Mouse (Mus musculus): Measurements from ENCODE around the gene Sod3. TPM values are rescaled to one million over a fixed set of nuclear protein-coding genes. Genes with fewer than 3 reads are reported as not detected.

Sod3 gene
- polyA plus RNA-seq, 1 experiment, result 19.6 TPM

GRCm38 (mm10) chr5:52350451-52350850 is 13.1 kb upstream of the Sod3 start:
- no peak overlapping the region for H3K27ac ChIP-seq (ENCODE audit: insufficient read depth, low read depth, low read length)
- peaks cover 3% of the 10 kb centered on the region; the same call in 1 of the 2 replicates for H3K4me1 ChIP-seq (ENCODE audit: control insufficient read depth, insufficient read depth, insufficient read length, low read length)
- no peaks in the 10 kb centered on the region for H3K36me3 ChIP-seq (ENCODE audit: control insufficient read depth, insufficient read depth, low read length)
- H3K4me3 ChIP-seq (ENCODE audit: low read depth, low read length), result no peak overlapping the region
- WGBS, result 70% methylated on average over 2 of the region's 2 CpGs
- H3K27me3 ChIP-seq (ENCODE audit: control insufficient read depth, insufficient read depth, low read length), result no peaks in the 10 kb centered on the region
- no peak for TF ChIP-seq POLR2A (IDR thresholded peaks at IDR 0.05; ENCODE audit: low read depth, low read length)
- no peak for TF ChIP-seq CTCF (IDR thresholded peaks at IDR 0.05; ENCODE audit: extremely low read depth, insufficient read length, insufficient replicate concordance, low read depth, low read length)

DNA sequence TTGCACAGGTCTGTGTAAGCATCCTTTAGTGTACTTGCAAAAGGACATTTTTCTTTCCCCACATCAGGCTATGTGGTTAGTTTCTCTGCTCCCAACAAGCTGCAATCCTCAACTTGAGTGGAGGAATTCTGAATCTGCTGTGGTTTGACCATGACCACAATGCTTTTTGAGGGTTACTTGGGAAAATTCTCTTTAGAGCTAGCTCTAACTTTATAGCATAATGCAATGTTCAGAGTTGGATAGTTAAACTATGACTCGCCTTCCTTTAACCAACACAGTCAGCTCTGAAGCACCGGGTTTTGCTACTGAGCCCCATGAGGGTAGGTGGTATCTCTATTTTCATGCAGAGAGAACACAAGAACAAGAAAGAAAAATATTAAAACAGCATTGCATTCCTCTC is 12.0 kb upstream of the Sod3 start:
- Histone ChIP-seq H3K4me3 (ENCODE audit: low read depth, low read length) (no peak overlapping the region), H3K27ac (ENCODE audit: insufficient read depth, low read depth, low read length) (no peak overlapping the region), H3K36me3 (ENCODE audit: control insufficient read depth, insufficient read depth, low read length) (no peaks in the 10 kb centered on the region), H3K27me3 (ENCODE audit: control insufficient read depth, insufficient read depth, low read length) (no peaks in the 10 kb centered on the region), H3K4me1 (ENCODE audit: control insufficient read depth, insufficient read depth, insufficient read length, low read length) (peaks cover 9% of the 10 kb centered on the region; the same call in 1 of the 2 replicates)
- TF ChIP-seq POLR2A (IDR thresholded peaks at IDR 0.05; ENCODE audit: low read depth, low read length) (no peak), CTCF (IDR thresholded peaks at IDR 0.05; ENCODE audit: extremely low read depth, insufficient read length, insufficient replicate concordance, low read depth, low read length) (no peak)
- 82% methylated on average over 2 of the region's 2 CpGs for WGBS

GRCm38 (mm10) chr5:52352730-52353129 is 10.9 kb upstream of the Sod3 start:
- no peaks in the 10 kb centered on the region for H3K36me3 ChIP-seq (ENCODE audit: control insufficient read depth, insufficient read depth, low read length)
- 85% methylated on average over 5 of the region's 5 CpGs for WGBS

DNA sequence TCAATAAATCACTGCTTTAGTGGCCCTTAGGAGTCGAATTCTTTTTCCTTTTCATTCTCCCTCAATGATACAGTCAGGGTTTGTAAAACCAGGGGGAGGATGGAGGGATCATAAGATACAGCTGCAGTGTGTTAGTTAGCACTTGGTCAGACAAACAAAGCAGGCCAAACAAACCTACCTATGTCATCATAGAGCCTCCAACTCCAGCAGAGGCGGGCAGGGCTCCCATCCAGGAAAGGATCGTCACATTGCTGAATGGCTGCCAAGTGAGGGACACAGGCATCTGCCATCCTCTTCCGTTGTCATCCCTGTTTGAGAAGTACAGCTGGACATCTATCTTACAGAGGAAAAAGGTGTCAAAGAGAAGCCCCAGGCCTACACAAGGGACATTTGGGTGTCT is 9.2 kb upstream of the Sod3 start:
- H3K4me1 ChIP-seq (ENCODE audit: control insufficient read depth, insufficient read depth, insufficient read length, low read length), result peaks cover 12% of the 10 kb centered on the region; the same call in 1 of the 2 replicates

More at GRCm38 (mm10) chr5:52352730-52353129, 10.9 kb upstream of the Sod3 start:
- H3K27ac ChIP-seq (ENCODE audit: insufficient read depth, low read depth, low read length), result no peak overlapping the region
- H3K27me3 ChIP-seq (ENCODE audit: control insufficient read depth, insufficient read depth, low read length), result no peaks in the 10 kb centered on the region
- H3K4me1 ChIP-seq (ENCODE audit: control insufficient read depth, insufficient read depth, insufficient read length, low read length), result peaks cover 10% of the 10 kb centered on the region; the same call in 1 of the 2 replicates
- TF ChIP-seq POLR2A (IDR thresholded peaks at IDR 0.05; ENCODE audit: low read depth, low read length) (no peak), CTCF (IDR thresholded peaks at IDR 0.05; ENCODE audit: extremely low read depth, insufficient read length, insufficient replicate concordance, low read depth, low read length) (no peak)
- no peak overlapping the region for H3K4me3 ChIP-seq (ENCODE audit: low read depth, low read length)

DNA sequence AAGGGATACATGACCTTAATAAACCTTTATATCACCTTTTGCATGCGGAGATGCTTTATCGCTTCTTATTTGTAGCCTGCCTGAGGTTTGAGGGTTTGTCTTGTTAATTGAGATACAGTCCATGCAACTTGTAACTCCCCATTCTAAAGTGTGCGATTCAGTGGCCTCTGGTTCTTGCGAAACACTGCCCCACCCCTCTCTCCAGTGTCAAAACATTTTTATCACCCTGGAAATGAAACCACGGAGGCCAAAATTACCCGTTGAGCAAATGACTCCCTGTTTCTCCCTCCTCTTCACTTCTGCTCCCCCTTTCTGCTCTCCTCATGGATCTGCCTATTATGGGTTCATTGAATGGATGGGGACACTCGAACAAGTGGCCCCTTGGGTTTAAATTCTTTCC is 8.0 kb upstream of the Sod3 start:
- H3K27ac ChIP-seq (ENCODE audit: insufficient read depth, low read depth, low read length), result no peak overlapping the region
- no peak for TF ChIP-seq CTCF (IDR thresholded peaks at IDR 0.05; ENCODE audit: extremely low read depth, insufficient read length, insufficient replicate concordance, low read depth, low read length)
- TF ChIP-seq POLR2A (IDR thresholded peaks at IDR 0.05; ENCODE audit: low read depth, low read length), result no peak
- H3K4me1 ChIP-seq (ENCODE audit: control insufficient read depth, insufficient read depth, insufficient read length, low read length), result peaks cover 20% of the 10 kb centered on the region
- H3K36me3 ChIP-seq (ENCODE audit: control insufficient read depth, insufficient read depth, low read length), result no peaks in the 10 kb centered on the region
- H3K4me3 ChIP-seq (ENCODE audit: low read depth, low read length), result no peak overlapping the region
- H3K27me3 ChIP-seq (ENCODE audit: control insufficient read depth, insufficient read depth, low read length), result no peaks in the 10 kb centered on the region
- 28% methylated on average over 7 of the region's 7 CpGs for WGBS

More for the DNA sequence above, 9.2 kb upstream of the Sod3 start:
- TF ChIP-seq CTCF (IDR thresholded peaks at IDR 0.05; ENCODE audit: extremely low read depth, insufficient read length, insufficient replicate concordance, low read depth, low read length) (no peak), POLR2A (IDR thresholded peaks at IDR 0.05; ENCODE audit: low read depth, low read length) (no peak)
- H3K27me3 ChIP-seq (ENCODE audit: control insufficient read depth, insufficient read depth, low read length), result no peaks in the 10 kb centered on the region
- no peak overlapping the region for H3K4me3 ChIP-seq (ENCODE audit: low read depth, low read length)
- H3K27ac ChIP-seq (ENCODE audit: insufficient read depth, low read depth, low read length), result no peak overlapping the region
- H3K36me3 ChIP-seq (ENCODE audit: control insufficient read depth, insufficient read depth, low read length), result no peaks in the 10 kb centered on the region
- 52% methylated on average over 4 of the region's 4 CpGs for WGBS

DNA sequence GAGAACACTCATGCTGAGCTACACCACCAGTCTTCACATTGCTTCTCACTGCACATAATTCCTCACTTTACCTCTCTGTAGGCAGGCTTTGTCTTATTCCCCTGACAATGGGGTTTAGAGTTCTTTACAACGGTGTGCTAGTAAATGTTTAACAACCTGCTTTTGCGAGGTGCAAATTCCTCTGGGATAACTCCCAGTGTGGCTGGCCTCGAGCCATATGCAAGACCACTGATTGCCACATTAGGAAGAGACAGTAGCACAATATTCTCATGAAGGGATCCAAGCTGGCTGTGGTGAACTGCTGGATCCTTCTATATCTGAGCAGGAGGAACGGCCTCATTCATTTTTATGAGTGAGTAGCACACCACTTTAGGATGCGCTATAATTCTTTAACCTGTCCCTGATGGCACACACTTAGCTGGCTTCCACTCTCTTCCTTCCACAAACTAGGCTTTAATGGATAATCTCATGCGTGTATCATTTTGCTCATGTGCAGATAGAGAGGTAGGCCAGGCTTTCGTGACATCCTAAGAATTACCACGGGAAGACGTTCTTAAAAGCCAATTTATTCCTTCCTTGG is 6.3 kb upstream of the Sod3 start:
- 27% methylated on average over 9 of the region's 9 CpGs for WGBS
- no peak overlapping the region; the same call in 1 of the 2 replicates for H3K27ac ChIP-seq (ENCODE audit: insufficient read depth, low read depth, low read length)
- no peak overlapping the region for H3K4me3 ChIP-seq (ENCODE audit: low read depth, low read length)
- peaks cover 20% of the 10 kb centered on the region for H3K4me1 ChIP-seq (ENCODE audit: control insufficient read depth, insufficient read depth, insufficient read length, low read length)
- TF ChIP-seq POLR2A (IDR thresholded peaks at IDR 0.05; ENCODE audit: low read depth, low read length) (no peak), CTCF (IDR thresholded peaks at IDR 0.05; ENCODE audit: extremely low read depth, insufficient read length, insufficient replicate concordance, low read depth, low read length) (no peak)
- H3K36me3 ChIP-seq (ENCODE audit: control insufficient read depth, insufficient read depth, low read length), result no peaks in the 10 kb centered on the region
- no peaks in the 10 kb centered on the region for H3K27me3 ChIP-seq (ENCODE audit: control insufficient read depth, insufficient read depth, low read length)

DNA sequence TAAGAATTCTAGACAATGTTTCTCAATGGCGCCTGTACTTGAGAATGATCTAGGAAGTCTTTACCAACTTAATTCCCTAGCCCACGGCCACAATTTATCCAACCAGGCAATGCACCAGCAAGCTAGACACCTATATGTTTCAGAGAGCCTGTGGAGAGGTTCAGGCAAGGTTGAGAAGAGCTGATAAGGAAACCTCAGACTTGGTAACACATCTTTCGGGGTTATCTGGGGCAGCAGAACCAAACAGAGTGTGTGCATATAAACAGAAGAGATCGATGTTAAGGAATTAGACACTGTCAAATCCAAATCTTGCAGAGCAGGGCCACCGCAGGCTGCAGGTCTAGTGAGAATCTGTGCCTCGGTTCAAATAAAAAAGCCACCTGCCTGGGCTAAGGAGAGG is 5.5 kb upstream of the Sod3 start:
- 50% methylated on average over 6 of the region's 6 CpGs for WGBS
- no peak overlapping the region for H3K27ac ChIP-seq (ENCODE audit: insufficient read depth, low read depth, low read length)

More for the DNA sequence above, 5.5 kb upstream of the Sod3 start:
- H3K4me3 ChIP-seq (ENCODE audit: low read depth, low read length), result no peak overlapping the region
- H3K36me3 ChIP-seq (ENCODE audit: control insufficient read depth, insufficient read depth, low read length), result no peaks in the 10 kb centered on the region
- H3K4me1 ChIP-seq (ENCODE audit: control insufficient read depth, insufficient read depth, insufficient read length, low read length), result peaks cover 20% of the 10 kb centered on the region
- TF ChIP-seq CTCF (IDR thresholded peaks at IDR 0.05; ENCODE audit: extremely low read depth, insufficient read length, insufficient replicate concordance, low read depth, low read length) (no peak), POLR2A (IDR thresholded peaks at IDR 0.05; ENCODE audit: low read depth, low read length) (no peak)
- H3K27me3 ChIP-seq (ENCODE audit: control insufficient read depth, insufficient read depth, low read length), result no peaks in the 10 kb centered on the region
